Mouse (Mus musculus) embryonic stem cell, embryonic (primary cell): ENCODE measurements around the gene Cntrl.

Experiments
- CTCF ChIA-PET, 4 experiments: fragments of 300-600 bp in 2 of 4; fragments of 350-600 bp in 2 of 4; sonication (Branson Sonifier 250); formaldehyde crosslinking; loops; one replicate each; lab custom pipeline; 2022; ENCODE audit warnings: inconsistent platforms in 2 of 4; lab: Charles Lee
- POLR2A ChIA-PET, 4 experiments: fragments of 300-600 bp in 2 of 4; fragments of 350-600 bp in 2 of 4; sonication (Branson Sonifier 250); formaldehyde crosslinking; loops; one replicate each; lab custom pipeline; 2022; ENCODE audit warnings: antibody characterized with exemption in 4 of 4, inconsistent platforms in 1 of 4; lab: Charles Lee

Cntrl gene

GRCm38 (mm10) chr2:35222822-35223391, 113.6 kb downstream of the Cntrl start:
- ChIA-PET CTCF (interaction anchor here in 3 of 4 experiments (0.7 to 1.0 kb wide), 3 partner anchors 8 to 303 kb away, joined by 3 to 9 read pairs (median 4); no protein-coding TSS in a partner anchor), POLR2A (interaction anchor here in 1 of 4 experiments (0.6 kb wide), 1 partner anchor 268 kb away, joined by 3 read pairs; no protein-coding TSS in a partner anchor)

- CTCF ChIA-PET, result interaction anchor here in 2 of 4 experiments (1.1 to 1.7 kb wide), 2 partner anchors 9 to 10 kb away, joined by 4 to 6 read pairs; no protein-coding TSS in a partner anchor
- POLR2A ChIA-PET, result interaction anchor here in 1 of 4 experiments (1.4 to 1.6 kb wide), 2 partner anchors 24 to 46 kb away, joined by 4 to 7 read pairs; no protein-coding TSS in a partner anchor
Observed at GRCm38 (mm10) chr2:35224285-35224684, 115.0 kb downstream of the Cntrl start.

GRCm38 (mm10) chr2:35228145-35228544, 118.9 kb downstream of the Cntrl start:
- POLR2A ChIA-PET, result interaction anchor here in 1 of 4 experiments (1.0 to 1.9 kb wide), 2 partner anchors 9 to 29 kb away, joined by 3 to 7 read pairs; no protein-coding TSS in a partner anchor
- CTCF ChIA-PET, result interaction anchor here in 1 of 4 experiments (1.1 kb wide), 1 partner anchor 13 kb away, joined by 4 read pairs; no protein-coding TSS in a partner anchor
